Mouse (Mus musculus) mouse trophoblast stem cell (cell line): Measurements from ENCODE around the gene Kcnq1.

Source experiments
- in situ Hi-C, 2 experiments: fragments of 300-500 bp; cut with MseI, MboI; formaldehyde crosslinking; loops; 2 replicates in 1 of 2; 3 replicates in 1 of 2; pipeline ENCODE4 v1.15.1; 2025

Kcnq1 gene

GRCm38 (mm10) chr7:143087070-143087579, 19.0 kb upstream of the Kcnq1 start:
- in situ Hi-C loops = loop anchor here in 1 of 2 experiments (10.0 kb wide), 1 partner anchor 192 kb away; no protein-coding TSS in a partner anchor

- in situ Hi-C loops = no loop called here
Observed at GRCm38 (mm10) chr7:143093847-143094246, 12.3 kb upstream of the Kcnq1 start.

DNA sequence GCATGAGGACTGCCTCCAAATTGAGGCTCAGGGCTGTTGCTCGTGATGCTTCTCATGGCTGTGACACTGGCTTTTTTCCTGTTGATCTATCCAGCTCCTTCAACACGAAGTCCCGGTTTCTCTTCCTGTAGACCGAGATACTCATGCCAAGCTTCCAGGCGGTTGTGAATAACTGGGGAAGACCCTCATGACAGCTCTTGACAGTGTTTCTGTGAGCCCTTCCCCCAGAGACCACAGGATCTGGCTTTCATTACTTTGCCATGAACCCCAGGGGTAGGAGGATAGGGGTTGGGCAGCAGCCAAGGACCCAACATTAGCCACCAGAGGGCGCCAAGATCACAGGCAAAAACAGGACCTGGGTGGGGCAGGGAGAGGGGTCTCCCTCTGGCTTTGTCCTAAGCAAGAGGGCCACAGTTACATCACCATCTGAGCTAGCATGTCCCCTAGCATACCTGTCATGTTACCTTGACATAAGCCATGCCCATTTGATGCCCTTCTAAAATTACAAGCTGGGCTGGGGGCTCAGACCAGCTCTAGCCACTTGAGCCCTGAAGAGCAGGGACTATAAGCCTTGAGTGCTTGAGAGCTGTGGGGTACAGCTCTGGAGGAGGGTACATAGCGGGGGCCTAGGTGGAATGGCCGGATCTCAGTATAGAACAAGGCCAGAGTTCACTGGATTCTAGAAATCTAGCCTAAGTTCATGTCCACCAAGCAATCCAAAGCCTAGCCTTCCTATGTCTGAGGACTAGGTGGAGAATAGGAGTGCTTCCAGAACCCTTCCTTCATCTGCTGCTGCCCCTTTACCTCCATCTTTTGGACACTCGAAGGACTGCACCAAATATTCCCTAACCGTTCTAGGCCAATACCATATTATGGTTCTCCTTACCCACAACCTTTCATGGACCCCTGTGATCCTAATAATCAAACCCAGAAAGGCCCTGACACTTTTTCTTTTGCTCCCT, 11.3 kb upstream of the Kcnq1 start, which contains the start of gene Trpm5:
Trpm5 (minus strand) TSS at position 51 of the 962 bp plus-strand sequence.
- in situ Hi-C loops = no loop called here

DNA sequence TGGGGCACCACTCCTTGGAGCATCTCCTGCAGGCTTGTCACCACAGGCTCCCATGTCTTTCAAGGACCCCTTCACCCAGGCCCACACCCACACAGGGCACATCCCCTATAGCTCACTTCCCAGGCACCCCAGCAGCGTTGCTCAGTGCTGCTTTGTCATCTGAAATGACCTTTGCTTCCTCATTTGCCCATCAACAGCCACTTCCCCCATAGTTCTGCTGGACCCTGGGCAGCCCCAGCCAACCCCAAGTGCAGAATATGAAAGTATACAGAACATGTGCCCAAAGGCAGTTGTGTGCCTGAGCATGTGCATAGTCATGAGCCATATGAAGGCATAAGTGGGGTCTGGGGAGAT, 10.6 kb upstream of the Kcnq1 start:
- in situ Hi-C loops = no loop called here

- in situ Hi-C loops = no loop called here
Observed at GRCm38 (mm10) chr7:143100759-143101158, 5.4 kb upstream of the Kcnq1 start.

DNA sequence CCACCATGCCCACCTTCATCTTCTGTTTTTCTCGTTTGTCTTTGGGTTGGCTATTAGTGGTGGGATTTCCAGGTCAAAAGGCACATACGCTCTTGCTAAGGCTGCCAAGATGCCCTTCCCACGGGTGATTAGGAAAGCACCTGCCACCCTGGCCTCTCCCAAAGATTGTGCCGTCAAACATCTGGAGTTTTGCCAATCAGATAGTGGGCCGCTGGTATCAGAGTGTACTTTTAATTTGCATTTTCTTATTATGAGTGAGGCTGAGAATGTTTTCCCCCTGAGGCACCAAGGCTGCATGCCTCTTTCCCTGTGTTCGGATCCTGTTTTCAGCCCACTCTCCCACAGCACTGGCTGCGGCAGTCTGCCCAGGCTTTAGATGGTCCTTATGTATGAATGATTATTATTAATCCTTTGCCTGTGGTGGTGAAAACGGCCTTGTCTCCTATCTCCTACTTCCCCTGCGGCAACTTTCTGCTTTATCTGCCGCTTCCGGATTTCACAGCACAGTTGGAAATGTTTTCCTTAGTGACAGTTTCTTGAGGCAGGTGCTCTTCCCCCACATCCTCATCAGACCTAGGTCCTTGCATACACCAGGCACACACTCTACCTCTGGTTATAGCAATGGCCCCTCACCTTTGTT, 784 bp upstream of the Kcnq1 start:
- in situ Hi-C loops = no loop called here

- in situ Hi-C loops = no loop called here
Observed at GRCm38 (mm10) chr7:143106672-143107465, 707 bp downstream of the Kcnq1 start.

GRCm38 (mm10) chr7:143108200-143108599, 2.0 kb downstream of the Kcnq1 start:
- in situ Hi-C loops = no loop called here

DNA sequence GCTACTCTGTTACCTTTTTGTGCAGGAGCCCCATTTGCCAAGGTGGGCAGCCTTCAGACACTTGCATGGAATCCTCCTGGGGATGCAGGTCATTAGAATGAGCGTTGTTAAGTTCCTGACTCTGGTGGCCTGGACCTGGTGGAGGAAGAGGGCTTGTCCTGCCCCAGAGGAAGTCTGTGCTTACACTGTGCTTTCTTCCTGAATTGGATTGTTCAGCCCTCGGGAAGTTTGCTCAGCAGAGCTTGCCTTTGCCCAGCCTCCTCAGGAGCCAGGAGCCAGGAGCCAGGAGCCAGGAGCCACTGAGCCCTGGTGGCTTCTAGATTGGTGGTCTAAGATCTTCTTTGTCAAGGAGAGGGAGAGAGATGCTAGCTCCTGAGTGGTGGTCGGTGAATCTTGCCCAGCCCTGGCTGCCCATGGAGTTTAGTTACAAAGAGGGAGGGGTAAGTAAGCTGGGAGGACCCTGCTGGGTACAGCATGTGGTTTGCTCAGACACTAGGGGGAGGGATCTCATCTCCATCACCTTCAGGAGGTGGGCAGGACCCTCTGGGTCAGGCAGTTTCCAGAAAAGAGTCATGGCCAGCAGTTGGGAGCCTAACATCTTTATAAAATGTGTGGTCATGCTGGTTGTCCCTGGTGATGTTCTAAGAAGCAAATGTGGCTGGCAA, 3.0 kb downstream of the Kcnq1 start:
- in situ Hi-C loops = no loop called here

DNA sequence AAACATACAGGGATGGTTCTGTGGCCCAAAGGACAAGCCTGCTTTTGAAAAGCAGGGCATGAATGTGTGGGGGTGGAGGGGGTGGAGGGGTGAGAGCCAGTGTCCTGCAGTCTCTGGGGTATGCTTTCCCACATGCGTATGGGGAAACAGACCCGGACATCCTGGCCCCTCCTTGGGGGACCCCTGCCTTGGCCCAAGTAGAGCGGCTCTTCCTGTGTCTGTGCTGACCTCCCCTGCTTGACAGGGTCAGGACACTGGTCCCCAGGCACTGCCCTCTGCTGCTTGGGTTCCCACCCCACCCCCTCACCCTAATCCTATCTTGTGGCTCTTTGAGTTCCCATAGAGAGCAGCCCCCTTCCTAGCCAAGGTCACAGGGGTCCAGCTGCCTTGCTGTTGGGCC, 3.5 kb downstream of the Kcnq1 start:
- in situ Hi-C loops = no loop called here

- in situ Hi-C loops = no loop called here
Observed at GRCm38 (mm10) chr7:143110803-143111202, 4.6 kb downstream of the Kcnq1 start.

DNA sequence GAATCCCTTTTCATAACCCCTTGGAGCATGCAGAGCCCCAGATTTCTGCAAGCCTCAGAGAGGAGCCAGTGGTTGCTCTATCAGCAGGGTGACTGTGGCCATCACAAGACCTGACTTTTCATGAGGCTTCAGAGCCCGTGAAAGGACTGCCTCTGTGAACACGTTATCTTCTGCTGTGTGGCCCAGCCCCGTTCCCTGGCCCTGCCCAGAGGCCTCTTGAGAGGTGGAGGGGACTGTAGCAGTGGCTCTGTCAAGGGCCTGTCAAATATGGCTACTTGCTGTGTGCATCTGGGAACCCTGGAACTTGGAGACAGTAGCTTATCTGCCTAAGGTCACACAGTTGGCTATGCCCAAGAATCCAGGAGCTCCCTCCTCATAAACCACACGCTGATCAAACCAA, 5.6 kb downstream of the Kcnq1 start:
- in situ Hi-C loops = no loop called here

- in situ Hi-C loops = no loop called here
Observed at GRCm38 (mm10) chr7:143112395-143112794, 6.2 kb downstream of the Kcnq1 start.

GRCm38 (mm10) chr7:143114773-143115172, 8.6 kb downstream of the Kcnq1 start:
- in situ Hi-C loops = no loop called here

DNA sequence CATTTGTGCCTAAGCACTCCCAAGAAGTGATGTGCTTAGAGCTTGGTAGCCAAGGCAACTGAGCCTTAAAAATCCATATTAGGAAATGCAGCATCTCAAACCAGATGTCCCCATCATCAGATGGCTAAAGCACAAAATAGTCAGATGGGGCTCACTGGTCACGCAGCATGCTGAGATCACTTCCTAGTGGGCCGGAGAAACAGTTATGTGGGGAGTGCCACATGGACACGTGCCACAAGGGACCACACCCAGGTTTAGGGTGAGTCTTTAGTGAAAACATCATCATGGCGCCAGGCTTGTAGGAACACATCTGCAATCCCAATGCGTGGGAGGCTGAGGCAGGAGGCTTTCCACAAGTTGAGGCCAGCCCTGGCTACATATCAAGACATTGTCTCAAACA, 10.4 kb downstream of the Kcnq1 start:
- in situ Hi-C loops = no loop called here

GRCm38 (mm10) chr7:143119407-143119806, 13.2 kb downstream of the Kcnq1 start:
- in situ Hi-C loops = no loop called here

GRCm38 (mm10) chr7:143119826-143120225, 13.7 kb downstream of the Kcnq1 start:
- in situ Hi-C loops = no loop called here

GRCm38 (mm10) chr7:143122191-143122590, 16.0 kb downstream of the Kcnq1 start:
- in situ Hi-C loops = no loop called here

GRCm38 (mm10) chr7:143123876-143124669, 17.9 kb downstream of the Kcnq1 start:
- in situ Hi-C loops = no loop called here

- in situ Hi-C loops = no loop called here
Observed at GRCm38 (mm10) chr7:143124902-143125301, 18.7 kb downstream of the Kcnq1 start.
